Mouse (Mus musculus): ENCODE measurements at regions not wholly inside any gene's neighbourhood (a gene's known extent, or its start where the extent isn't known, plus 50 kb on each side); places are given as distances from the start of the nearest gene placed in this dataset.

DNA sequence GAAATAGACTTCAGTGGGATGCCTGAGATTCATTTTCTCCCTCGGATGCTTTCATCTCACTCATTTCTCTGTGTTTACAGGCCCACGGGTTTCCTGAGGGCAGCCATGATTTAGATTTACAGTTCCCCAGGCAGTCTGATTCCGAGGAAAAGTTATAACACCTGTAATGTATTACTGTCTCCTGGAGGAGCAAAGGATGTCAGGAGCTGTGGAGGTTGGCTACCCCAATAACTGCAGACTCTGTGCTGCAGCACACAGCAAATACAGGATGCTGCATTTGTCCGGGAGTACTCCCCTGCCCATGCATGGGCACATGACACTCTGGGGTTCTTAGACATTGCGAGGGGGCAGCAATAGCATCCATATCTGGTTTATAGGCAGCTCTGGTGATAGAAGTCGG is 360.8 kb upstream of the Smarca2 start:
- ATAC-seq (replicated peaks; ENCODE audit: poor library complexity), result no peak

DNA sequence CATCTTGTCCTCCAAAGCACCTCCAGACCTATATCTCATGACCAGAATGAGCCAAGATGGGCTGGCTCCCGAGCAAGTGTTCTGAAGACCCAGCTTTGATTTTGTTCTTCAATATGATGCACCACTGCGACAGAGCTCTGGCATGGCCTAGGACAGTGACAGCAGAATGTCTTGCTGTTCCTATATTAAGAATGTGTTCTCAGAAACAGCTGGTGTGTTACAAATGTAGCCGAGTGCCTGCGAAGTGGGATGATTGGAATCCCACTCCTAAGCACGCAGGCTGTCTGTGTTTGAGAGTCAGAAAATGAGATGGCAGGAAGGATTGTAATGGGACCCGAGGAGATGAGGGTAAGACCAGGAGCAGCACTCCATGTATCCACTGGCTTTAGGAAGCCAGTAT is 355.1 kb upstream of the Smarca2 start:
- ATAC-seq (replicated peaks; ENCODE audit: poor library complexity), result no peak

DNA sequence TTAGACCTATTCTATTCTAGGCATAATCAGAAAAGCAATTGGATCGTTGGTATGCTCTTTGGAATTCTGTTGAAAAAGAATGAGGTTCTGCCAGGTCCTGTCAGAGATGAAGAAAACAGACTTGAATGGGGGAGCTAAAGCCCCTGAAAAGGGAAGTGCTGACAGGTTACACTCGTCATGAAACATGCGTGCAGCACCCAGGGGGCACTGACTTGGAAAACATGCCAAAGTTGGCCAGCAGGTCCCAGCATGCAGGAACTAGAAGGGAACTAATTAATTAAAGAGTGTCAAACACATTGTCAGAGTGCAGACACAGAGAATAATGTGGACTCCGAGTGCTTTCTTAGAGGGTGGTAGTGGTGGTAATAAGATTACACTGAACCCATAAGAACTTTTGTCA is 346.2 kb upstream of the Smarca2 start:
- no peak for ATAC-seq (replicated peaks; ENCODE audit: poor library complexity)

DNA sequence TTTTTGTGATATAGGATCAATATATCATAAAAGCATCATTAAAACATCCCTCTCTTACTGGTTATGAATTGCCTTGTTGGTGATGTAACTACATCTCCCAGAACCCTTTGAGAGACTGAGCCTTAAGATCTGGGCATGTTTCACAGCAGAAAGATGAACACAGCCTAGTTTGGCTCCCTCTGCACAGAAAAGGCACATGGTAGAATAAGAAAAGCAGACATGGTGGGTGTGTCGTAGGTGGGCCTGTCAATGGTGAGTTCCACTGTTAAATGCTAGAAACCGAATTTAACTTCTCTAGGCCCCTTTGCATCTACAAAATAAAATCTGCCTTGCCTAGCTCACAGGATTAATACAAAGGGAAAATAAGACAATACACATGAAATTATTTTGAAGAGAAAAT is 343.3 kb upstream of the Smarca2 start:
- no peak for ATAC-seq (replicated peaks; ENCODE audit: poor library complexity)

DNA sequence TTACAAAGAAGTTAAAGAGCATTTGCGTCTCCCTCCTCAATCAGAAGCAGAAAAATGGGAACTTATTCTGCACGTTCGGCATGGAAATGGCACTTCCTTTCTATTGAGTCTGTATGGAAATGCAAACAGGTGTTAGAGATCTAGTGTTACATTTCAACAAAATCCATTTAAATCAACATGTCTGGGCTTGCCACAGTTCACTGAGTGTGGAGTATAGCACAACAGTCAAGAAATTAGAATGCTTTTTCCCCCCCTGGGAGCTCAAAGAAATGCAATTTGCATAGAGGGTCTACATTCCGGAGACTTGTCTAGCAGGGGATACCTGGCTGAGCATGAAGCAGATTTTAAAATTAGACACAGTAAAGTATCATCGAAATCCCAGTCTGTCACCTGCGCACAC is 308.5 kb upstream of the Smarca2 start:
- no peak for ATAC-seq (replicated peaks; ENCODE audit: poor library complexity)

DNA sequence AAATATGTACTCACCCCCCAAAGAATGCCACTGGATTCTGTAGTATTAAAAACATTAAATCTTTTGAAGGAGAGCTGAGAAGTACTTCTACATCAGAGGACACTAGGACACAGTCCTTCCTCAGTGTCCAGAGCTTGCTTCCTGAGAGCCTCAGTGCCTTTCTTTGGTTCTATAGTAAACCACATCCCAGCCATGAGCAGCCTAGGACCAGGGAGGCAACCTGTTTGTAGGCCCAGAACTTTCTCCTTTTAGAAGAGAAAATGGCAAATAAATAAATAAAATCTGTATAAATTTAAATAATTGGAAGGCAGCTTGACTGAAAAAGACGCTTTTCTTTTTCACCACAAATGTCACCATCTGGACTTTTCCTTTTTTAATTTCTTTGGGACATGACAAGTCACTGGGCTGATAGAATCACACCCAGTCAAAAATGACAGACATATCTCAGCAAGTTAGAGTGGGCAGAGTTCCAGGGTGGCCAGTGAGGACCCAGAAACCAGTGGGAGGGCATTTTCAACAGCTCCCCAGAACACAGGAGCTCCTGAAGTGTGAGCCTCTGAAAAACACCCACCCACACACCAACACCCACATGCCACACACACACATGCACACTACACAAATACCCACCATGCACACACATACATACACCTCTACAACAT is 296.2 kb upstream of the Smarca2 start:
- ATAC-seq (replicated peaks; ENCODE audit: poor library complexity), result no peak

DNA sequence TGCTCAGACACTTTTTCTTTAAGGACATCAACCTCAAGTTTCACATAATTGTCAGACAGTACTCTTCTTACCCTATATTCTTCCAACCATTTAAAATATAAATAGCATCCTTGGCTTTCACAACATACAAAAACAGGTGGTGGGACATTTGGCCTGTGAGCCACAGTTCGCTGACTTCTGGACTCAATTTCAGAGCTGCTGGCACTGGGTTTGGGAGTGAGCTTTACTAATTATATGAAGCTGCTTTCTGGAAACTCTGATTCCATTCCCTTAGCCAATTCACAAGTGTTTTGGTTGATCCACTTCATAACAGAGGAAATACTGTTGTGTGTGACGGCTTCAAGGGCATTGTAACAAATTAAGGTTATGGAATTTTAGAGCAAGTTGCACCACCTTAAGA is 285.9 kb upstream of the Smarca2 start:
- no peak for ATAC-seq (replicated peaks; ENCODE audit: poor library complexity)

DNA sequence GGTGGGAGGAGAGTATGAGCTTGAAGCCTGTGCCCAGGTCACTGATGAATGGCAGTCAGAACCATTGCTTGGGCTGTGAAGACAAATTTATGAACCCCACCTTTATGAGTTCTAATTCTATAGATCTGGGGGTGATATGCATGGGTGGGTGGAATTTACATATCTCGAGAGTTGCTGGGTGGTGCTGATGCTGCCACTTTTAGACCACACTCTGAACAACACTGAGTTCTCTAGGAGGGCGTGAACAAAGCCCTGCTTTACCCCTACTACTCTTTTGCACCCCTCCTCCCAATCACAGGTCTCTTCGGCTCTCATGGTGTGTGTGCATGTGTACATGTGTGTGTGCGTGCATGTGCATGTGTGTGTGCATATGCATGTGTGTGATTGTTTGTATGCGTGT is 281.2 kb upstream of the Smarca2 start:
- no peak for ATAC-seq (replicated peaks; ENCODE audit: poor library complexity)

DNA sequence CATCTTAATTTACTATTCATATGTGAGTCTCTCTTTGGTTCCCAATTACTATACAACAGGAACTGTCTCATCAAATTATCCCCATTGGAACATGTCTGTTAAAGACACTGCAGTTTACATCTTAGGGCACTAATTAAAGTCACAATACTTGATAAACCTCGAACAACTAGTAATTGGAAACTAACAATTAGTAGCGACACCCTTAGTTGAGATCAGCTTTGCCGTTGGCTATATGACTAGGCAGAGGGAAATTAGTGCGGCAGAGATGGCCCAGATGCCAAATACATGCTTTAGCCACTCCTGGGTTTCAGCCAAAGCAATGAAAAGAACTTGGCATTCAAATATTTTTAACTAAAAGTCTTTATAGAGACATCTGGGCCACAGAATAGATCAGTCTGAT is 265.7 kb upstream of the Smarca2 start:
- ATAC-seq (replicated peaks; ENCODE audit: poor library complexity), result no peak

DNA sequence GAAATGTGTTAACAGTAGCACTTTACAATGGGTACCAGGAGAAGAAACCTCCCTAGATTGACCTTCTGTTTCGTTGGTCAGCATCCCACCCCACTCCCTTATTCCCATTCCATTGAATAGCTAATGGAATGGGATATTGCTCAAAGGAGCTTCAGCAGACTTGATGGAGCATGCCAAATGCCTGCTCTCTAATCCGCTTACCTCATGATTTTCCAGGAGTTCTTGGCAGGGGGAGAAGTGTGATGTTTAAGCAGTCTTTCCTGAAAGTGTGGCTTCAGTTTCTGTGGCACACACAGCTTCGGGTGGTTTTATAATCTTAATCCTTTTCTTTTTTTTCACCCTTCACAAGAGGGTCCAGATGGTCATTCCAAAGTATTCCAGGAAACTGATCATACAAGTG is 264.7 kb upstream of the Smarca2 start:
- ATAC-seq (replicated peaks; ENCODE audit: poor library complexity), result no peak

DNA sequence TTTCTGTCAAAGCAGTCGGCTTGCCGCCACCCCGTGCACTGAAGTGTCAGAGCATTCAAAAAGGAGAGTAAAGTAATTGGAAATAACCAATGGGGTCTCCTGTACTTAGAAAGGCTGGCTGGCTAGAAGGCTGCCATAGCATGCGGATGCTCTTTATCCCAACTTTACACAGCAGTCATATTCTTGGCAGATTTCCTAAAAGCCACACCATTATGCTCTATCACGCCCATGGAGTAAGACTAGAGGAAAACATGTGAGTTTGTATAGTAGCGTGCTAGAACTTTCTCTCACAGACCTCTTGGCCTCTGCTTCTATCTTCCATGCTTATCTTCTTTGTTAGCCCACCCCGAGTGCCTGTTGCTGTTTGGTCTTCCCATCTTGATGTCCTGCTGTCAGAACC is 249.8 kb upstream of the Smarca2 start:
- ATAC-seq (replicated peaks; ENCODE audit: poor library complexity), result no peak

DNA sequence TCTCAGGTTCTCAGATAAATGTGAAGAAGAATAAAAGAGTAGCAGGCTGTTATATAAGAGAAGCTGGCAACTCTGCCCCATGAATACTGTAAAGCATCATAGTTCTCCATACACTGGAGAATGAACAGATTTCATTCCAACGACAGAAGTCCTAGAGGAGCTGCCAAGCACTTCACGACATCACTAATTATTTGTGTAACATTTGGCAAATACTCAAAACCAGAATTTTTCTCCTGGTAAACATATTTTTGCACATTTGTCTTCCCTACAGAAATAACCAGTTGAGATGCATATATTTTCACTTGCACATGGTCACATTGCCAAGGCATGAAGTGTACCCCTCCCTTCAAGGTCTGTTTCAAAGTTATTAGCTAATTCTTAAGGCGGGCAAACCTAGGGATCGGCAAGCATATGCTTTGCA is 220.9 kb upstream of the Smarca2 start:
- no peak for ATAC-seq (replicated peaks; ENCODE audit: poor library complexity)

DNA sequence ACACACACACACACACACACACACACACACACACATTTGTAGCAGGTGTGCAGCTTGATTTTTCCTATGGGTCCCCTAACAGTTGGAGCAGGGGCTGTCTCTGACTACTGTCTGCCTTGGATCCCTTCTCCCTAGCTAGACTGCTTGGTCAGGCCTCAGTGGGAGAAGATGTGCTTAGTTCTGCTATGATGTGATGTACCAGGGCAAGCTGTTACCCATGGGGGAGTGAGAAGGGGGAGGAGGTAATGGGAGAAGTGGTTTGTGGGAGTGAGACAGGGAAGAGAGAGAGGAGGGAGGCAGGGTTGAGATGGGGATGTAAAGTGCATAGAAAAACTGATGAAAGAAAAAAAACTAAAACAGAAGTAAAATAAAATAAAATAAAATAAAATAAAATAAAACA is 218.8 kb upstream of the Smarca2 start:
- ATAC-seq (replicated peaks; ENCODE audit: poor library complexity), result no peak

DNA sequence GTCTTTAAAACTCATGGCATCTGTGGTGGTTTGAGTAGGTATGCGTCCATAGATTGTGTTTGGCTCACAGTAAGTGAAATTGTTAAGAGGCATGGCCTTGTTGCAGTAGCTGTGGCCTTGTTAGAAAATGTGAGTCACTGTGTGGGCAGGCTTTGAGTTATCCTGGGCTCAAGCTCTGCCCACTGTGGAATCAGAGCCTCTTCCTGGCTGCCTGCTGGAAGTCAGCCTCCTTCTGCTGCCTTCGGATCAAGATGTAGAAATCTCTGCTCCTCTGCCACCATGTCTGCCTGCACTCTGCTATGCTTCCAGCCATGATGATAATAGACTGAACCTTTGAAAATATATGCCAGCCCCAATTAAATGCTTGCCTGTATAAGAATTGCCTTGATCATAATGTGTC is 192.2 kb upstream of the Smarca2 start:
- no peak for ATAC-seq (replicated peaks; ENCODE audit: poor library complexity)

DNA sequence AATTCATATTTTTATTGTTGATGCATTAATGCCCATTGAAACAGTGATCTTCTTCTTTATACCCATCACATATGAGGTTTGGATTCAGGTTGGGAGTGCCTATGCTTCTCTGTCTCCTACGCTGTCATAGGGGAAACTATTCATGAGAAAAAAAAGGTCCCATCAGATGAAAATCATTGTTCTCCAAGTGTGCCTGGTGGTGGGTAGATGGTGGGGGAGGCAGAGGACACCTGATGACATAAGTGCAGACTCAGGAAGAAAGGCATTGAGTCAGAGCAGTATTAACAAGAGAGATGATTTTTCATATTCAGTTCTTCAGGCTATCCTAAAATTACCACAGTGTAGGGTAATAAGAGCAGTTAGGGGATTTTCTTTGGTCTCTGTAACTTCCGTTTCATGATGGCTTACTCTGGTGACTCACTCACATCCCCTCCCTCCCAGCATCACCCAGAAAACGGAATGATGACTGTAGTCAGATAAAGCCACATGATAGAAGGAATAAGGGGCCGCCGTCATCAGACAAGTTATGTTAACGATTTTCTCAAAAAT is 190.3 kb upstream of the Smarca2 start:
- no peak for ATAC-seq (replicated peaks; ENCODE audit: poor library complexity)

DNA sequence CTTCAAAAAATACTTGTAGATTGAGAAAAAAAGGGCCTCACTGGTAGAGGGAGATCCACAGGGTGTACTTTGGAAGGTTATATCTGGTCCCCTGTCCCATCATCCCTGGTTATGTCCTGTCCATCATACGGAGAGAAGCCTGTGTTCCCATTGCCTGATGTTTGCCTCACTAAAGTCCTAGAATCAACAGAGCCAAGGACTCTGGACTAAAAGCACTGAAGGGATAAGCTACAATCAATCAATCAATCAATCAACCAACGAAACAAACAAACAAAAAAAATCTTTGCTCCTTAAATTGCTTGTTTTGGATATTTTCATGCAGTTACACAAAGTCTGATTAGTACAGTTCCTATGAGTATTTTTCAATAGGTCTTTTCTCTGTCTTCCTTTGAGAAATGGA is 185.1 kb upstream of the Smarca2 start:
- ATAC-seq (replicated peaks; ENCODE audit: poor library complexity), result no peak

DNA sequence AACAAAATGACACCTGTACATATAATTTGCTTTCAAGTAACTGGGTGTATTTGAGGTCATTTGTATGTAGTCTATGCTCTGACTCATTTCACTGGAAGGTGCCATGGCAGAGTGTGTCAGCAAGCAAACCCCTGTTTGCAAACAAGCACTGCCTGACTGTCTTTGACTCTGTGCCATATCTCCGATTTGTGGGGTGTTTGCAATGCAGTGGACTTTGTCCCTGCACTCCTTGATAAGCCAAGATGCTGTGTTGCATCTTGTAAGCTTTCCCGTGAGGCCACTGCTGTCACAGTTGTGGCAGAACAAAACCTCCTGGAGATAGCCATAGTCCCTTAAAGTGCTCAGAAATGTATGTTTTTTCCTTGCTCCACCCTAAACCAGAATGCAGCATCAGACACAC is 165.7 kb upstream of the Smarca2 start:
- ATAC-seq (replicated peaks; ENCODE audit: poor library complexity), result no peak

DNA sequence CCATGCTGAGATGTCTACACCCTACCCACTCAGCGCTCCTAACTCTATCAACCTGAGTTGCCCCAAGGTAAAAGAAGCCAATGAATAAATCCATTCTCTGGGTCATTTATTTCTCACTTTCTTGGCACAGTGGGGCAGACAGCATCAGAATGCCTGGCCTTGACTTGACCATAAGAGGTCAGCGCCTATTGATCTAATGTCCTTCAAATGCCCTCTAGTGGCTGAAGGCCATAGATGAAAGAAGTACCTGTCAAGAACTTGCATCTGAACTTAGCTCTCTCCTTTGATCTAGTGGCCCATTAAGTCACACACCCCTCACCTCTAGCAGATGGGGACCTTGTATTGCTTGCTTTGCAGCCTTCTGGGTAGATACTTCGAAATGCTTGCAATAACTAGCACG is 159.5 kb upstream of the Smarca2 start:
- no peak for ATAC-seq (replicated peaks; ENCODE audit: poor library complexity)

DNA sequence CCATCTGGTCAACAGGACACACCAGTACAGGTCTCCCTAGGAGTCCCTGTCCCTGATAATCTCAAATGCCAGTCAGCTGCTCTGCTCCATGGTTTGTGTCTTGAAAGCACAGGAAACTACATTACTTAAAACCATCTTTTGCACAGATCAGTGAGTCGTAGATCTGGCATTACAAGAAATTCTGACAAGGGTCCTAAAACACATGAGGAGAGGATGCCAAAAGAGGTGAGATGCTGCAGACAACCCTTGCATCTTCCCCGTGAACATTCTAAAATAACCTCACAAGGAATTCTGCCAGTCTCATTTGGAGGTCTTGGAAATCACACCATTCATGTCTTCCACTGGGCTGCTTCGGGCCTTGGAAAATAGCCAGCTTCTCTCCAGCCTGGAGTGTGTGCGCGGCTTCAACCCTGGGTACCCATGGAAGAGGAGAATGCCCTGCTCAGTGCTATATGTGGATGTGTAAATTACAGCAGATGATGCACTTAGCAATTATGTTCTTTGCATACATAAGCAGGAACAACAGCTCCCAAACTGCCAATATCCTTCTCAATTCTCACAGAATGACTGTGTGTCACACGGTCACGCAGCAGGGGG is 157.3 kb upstream of the Smarca2 start:
- no peak for ATAC-seq (replicated peaks; ENCODE audit: poor library complexity)

DNA sequence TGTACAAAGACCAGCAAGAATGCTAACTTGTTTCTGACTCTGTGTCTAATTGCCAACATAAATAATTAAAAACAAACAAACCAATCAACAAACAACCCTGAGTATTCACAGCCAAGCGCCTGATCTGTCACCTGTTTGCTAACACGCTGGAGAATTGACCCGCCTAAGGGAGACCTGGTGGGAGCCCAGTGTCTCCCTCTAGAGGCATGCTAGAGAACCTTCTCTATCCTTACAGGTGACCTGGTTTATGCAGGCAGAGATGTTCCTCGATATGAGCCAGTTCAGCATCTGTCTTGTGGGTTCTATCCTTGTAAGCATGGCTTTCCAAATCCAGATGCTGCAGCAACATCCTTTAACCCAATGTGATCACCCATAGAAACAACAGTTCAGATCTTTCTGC is 143.1 kb upstream of the Smarca2 start:
- no peak for ATAC-seq (replicated peaks; ENCODE audit: poor library complexity)

DNA sequence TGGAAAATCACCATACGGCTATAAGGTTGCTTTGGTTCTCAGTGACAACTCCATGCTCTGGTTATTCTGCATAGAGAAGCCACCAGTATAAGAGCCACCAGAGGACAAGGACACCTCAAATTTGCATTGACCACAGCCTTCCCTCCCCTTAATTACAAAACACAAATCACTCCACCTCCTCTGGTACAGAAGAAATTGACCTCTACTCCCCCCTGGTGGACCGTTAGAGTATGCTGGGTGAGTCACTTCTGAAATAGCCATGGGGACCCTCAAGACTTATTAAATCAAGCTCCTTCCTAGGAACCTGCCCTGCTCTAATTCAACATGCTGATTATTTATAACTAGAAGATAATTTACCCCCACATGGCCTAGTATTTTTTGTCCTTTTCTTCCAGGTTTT is 139.6 kb upstream of the Smarca2 start:
- peak; percentile 55; the same call in 1 of the 2 replicates for ATAC-seq (replicated peaks; ENCODE audit: poor library complexity)

DNA sequence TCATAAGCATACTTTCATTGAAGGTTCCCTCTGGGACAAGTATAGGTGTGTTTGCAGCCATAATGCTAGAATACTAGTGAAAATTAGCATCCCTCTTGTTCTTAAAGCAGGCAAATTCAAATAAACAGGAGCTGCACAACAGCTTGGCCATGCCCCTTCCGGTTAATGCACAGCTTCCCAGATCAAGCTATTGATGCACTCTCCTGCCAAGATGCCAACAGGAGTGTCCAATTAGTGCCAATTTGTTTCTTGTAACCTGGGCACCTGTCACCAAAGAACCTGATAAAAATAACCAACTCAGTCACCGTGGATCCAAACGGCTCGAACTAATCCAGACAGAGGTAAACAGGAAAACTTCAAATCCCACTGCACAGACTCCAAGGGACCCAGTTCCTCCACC is 138.6 kb upstream of the Smarca2 start:
- ATAC-seq (replicated peaks; ENCODE audit: poor library complexity), result no peak

DNA sequence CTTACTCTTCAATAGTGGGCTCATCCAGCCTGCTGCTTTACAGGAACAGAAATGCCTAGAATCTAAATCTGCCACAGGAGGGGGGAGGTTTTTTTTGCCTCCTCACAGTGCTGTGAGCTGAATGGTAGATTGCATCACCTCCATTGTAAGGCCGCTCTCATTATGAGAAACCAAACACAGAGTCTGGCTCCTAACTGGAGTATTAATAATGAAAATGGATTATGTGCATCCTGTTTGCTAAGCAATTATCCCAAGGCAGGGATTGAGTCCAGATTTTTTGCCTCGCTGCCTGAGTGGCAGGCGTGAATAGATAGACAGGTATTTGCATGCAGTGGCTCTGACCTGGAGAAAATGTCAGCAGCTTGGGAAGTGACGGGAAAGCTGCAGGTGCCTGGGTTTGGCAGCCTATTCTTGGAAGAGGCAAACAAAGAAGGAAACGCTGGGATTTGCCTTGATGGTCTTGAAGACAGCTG is 137.6 kb upstream of the Smarca2 start:
- no peak for ATAC-seq (replicated peaks; ENCODE audit: poor library complexity)

Data from megakaryocyte progenitor cell, adult 5-6 weeks (primary cell).